Mouse (Mus musculus): ENCODE results near the gene Atp2b2.

DNA sequence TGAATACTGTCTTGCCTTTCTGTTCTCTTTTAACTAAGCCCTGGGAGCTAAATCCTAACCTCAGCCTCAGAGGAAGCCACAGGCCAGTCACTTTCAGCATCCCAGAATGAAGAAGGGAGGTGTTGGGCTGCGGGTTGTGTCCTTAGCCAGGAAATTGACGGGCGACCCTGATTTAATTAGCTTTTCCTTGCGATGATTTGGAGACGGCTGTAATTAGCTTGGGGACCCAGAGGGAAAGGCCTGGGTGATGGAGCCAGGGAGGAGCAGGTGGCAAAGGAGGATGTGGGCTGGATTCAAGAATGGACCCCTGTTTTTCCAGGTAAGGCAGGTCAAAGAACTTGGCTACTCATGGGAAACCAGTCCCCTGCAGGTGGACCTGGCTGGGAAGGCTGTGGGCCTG, 138.0 kb downstream of the Atp2b2 start:
- TF ChIP-seq CTCF (IDR thresholded peaks at IDR 0.05; ENCODE audit: low read depth) (no peak), EP300 (IDR thresholded peaks at IDR 0.05; ENCODE audit: low read depth) (no peak)

Data from liver, embryonic 14.5 days (tissue).